Mouse (Mus musculus) left cerebral cortex, postnatal 36 days (tissue): ENCODE data around the gene Gnat2. TPM values are rescaled to one million over a fixed set of nuclear protein-coding genes. Genes with fewer than 3 reads are reported as not detected.

Source experiments
- DNase-seq, 2 experiments: peaks; one replicate each; pipeline ENCODE4 v3.0.0; 2021 to 2022; ENCODE audit warnings: low spot score in 2 of 2, mixed read lengths in 1 of 2
- intact Hi-C: fragments of 180-260 bp; cut with DNase I; formaldehyde crosslinking; loops from one replicate; pipeline ENCODE4 v1.15.1; 2025
- total RNA-seq, 2 experiments: library from RNA; stranded (reverse); gene quantifications; 2 replicates each; pipeline ENCODE4 v1.2.3; 2021

Gene Gnat2
- not detected for total RNA-seq

- intact Hi-C loops, result no loop called here
- DNase-seq, result no peak
Measured at GRCm38 (mm10) chr3:108092536-108093115, at the start of gene Gnat2. Gnat2 (plus strand) TSS chr3:108092789.

GRCm38 (mm10) chr3:108044394-108045140 is 48.0 kb upstream of the Gnat2 start, which contains the start of gene Gstm4:
Gstm4 (minus strand) TSS chr3:108044894.
- DNase-seq, result peak; percentile 88
- intact Hi-C loops, result no loop called here

GRCm38 (mm10) chr3:108046944-108047655 is 45.5 kb upstream of the Gnat2 start:
- intact Hi-C loops, result no loop called here
- no peak for DNase-seq

- intact Hi-C loops, result no loop called here
- DNase-seq, result no peak
Measured at GRCm38 (mm10) chr3:108048306-108048705, 44.3 kb upstream of the Gnat2 start.

GRCm38 (mm10) chr3:108050493-108050892 is 42.1 kb upstream of the Gnat2 start:
- no peak for DNase-seq
- intact Hi-C loops, result loop anchor here (10.0 kb wide), 1 partner anchor 96 kb away; no protein-coding TSS in a partner anchor

- DNase-seq, result no peak
- intact Hi-C loops, result loop anchor here (5.0 to 10.0 kb wide), 2 partner anchors 144 to 367 kb away; partner anchors contain the start of gene Ahcyl1
Measured at GRCm38 (mm10) chr3:108061420-108061819, 31.2 kb upstream of the Gnat2 start.

GRCm38 (mm10) chr3:108062648-108063047 is 29.9 kb upstream of the Gnat2 start:
- intact Hi-C loops, result loop anchor here (2.0 to 10.0 kb wide), 3 partner anchors 145 to 368 kb away; partner anchors contain the start of gene Ahcyl1
- no peak for DNase-seq

GRCm38 (mm10) chr3:108064672-108065071 is 27.9 kb upstream of the Gnat2 start:
- intact Hi-C loops, result loop anchor here (5.0 to 10.0 kb wide), 2 partner anchors 147 to 370 kb away; partner anchors contain the start of gene Ahcyl1
- DNase-seq, result no peak

- DNase-seq, result no peak
- intact Hi-C loops, result loop anchor here (10.0 kb wide), 1 partner anchor 371 kb away; the partner anchor contains the start of gene Ahcyl1
Measured at GRCm38 (mm10) chr3:108065551-108065950, 27.0 kb upstream of the Gnat2 start.

- intact Hi-C loops, result loop anchor here (10.0 kb wide), 1 partner anchor 373 kb away; the partner anchor contains the start of gene Ahcyl1
- no peak for DNase-seq
Measured at GRCm38 (mm10) chr3:108067370-108067934, 25.1 kb upstream of the Gnat2 start.

- DNase-seq, result no peak
- intact Hi-C loops, result loop anchor here (10.0 kb wide), 1 partner anchor 374 kb away; the partner anchor contains the start of gene Ahcyl1
Measured at GRCm38 (mm10) chr3:108068826-108069225, 23.8 kb upstream of the Gnat2 start.

- intact Hi-C loops, result loop anchor here (10.0 kb wide), 1 partner anchor 375 kb away; the partner anchor contains the start of gene Ahcyl1
- DNase-seq, result no peak
Measured at GRCm38 (mm10) chr3:108069231-108069870, 23.2 kb upstream of the Gnat2 start.

GRCm38 (mm10) chr3:108070295-108071293 is 22.0 kb upstream of the Gnat2 start:
- peak; percentile 56 to 60 for DNase-seq
- intact Hi-C loops, result loop anchor here (1.0 to 5.0 kb wide), 2 partner anchors 47 to 78 kb away; no protein-coding TSS in a partner anchor

- no peak for DNase-seq
- intact Hi-C loops, result loop anchor here (5.0 kb wide), 1 partner anchor 44 kb away; no protein-coding TSS in a partner anchor
Measured at GRCm38 (mm10) chr3:108072983-108073569, 19.5 kb upstream of the Gnat2 start.

GRCm38 (mm10) chr3:108076836-108077235 is 15.8 kb upstream of the Gnat2 start:
- no peak for DNase-seq
- intact Hi-C loops, result no loop called here

- intact Hi-C loops, result loop anchor here (5.0 kb wide), 1 partner anchor 131 kb away; the partner anchor contains the start of gene Atxn7l2
- no peak for DNase-seq
Measured at GRCm38 (mm10) chr3:108081681-108082080, 10.9 kb upstream of the Gnat2 start.

- no peak for DNase-seq
- intact Hi-C loops, result loop anchor here (5.0 kb wide), 1 partner anchor 130 kb away; the partner anchor contains the start of gene Atxn7l2
Measured at GRCm38 (mm10) chr3:108082251-108082875, 10.2 kb upstream of the Gnat2 start.
